In the genomic region with DNA sequence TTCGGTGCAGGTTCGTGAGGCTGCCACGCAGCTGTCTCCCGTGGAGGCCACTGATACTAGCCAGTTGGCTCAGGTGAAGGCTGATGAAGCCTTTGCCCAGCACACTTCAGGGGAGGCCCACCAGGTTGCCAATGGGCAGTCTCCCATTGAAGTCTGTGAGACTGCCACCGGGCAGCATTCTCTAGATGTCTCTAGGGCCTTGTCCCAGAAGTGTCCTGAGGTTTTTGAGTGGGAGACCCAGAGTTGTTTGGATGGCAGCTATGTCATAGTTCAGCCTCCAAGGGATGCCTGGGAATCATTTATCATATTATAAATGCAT, we compare ENCODE assay signal across 9 mouse cellular contexts. TPM values are rescaled to one million over a fixed set of nuclear protein-coding genes. Genes with fewer than 3 reads are reported as not detected.
A peak's percentile ranks its signal among the peaks of the same experiment; 100 is the strongest.
DNase-seq lines count a peak whose midpoint lies in the region; ATAC-seq and TF ChIP-seq lines count a peak whose summit lies in the region.
"Had no signal": no experiment of that assay in that cellular context is flagged by ENCODE, and none has a peak within 500 bp of the region (broad histone marks: within the 10 kb centered on the region; RNA-seq: fewer than 3 reads in every experiment).

No protein-coding gene starts in this region.

- TF ChIP-seq POLR2A in ES-Bruce4 (IDR thresholded peaks at IDR 0.05; ENCODE audit: insufficient read depth, low read length), result no peak
- TF ChIP-seq POLR2A in thymus, adult 2 months (IDR thresholded peaks at IDR 0.05; ENCODE audit: control insufficient read depth, extremely low read depth, insufficient read depth, low read length, poor library complexity), result no peak

- peak overlapping the region; percentile 42 for H3K4me3 ChIP-seq in heart, embryonic 11.5 days (ENCODE audit: low read depth, low read length)
- peak overlapping the region; percentile 63 for H3K4me3 ChIP-seq in ES-Bruce4 (ENCODE audit: low read depth, low read length)
- peak overlapping the region; percentile 63 for H3K4me3 ChIP-seq in hindbrain, embryonic 10.5 days
- peak overlapping the region; percentile 50; the same call in 1 of the 2 replicates for H3K4me3 ChIP-seq in liver, embryonic 16.5 days (ENCODE audit: low read depth, low read length)
- no peak overlapping the region for H3K4me3 ChIP-seq in thymus, adult 2 months (ENCODE audit: control insufficient read depth, insufficient read depth, low read length)

- no peak for DNase-seq in heart, adult 11 months
- no peak for DNase-seq in hindbrain, embryonic 10.5 days (ENCODE audit: low spot score)
- no peak for DNase-seq in thymus, postnatal 25 days
- DNase-seq in frontal cortex, adult 2 months (ENCODE audit: extremely low spot score in 1 of 2, low spot score in 1 of 2), result no peak
- DNase-seq in thymus, adult 2 months, result no peak

- TF ChIP-seq EP300 in ES-Bruce4 (IDR thresholded peaks at IDR 0.05; ENCODE audit: insufficient read depth, low read depth, low read length), result no peak

- peaks cover 38% of the 10 kb centered on the region for H3K27me3 ChIP-seq in heart, embryonic 11.5 days (ENCODE audit: control insufficient read depth, insufficient read depth, low read length)
- H3K27me3 ChIP-seq in ES-Bruce4 (ENCODE audit: control insufficient read depth, insufficient read depth, low read length, poor library complexity, severe bottlenecking), result peaks cover 4% of the 10 kb centered on the region; the same call in 1 of the 2 replicates
- peaks cover 55% of the 10 kb centered on the region for H3K27me3 ChIP-seq in hindbrain, embryonic 10.5 days (ENCODE audit: insufficient read depth, poor library complexity, severe bottlenecking)
- H3K27me3 ChIP-seq in liver, embryonic 16.5 days (ENCODE audit: control insufficient read depth, insufficient read depth, low read depth, low read length), result peaks cover 29% of the 10 kb centered on the region
- H3K27me3 ChIP-seq in thymus, adult 2 months (ENCODE audit: control insufficient read depth, insufficient read depth, low read length), result no peaks in the 10 kb centered on the region; the same call in 1 of the 2 replicates

- no peak overlapping the region for H3K27ac ChIP-seq in heart, embryonic 11.5 days (ENCODE audit: low read depth, low read length)
- no peak overlapping the region for H3K27ac ChIP-seq in ES-Bruce4 (ENCODE audit: insufficient read depth, low read length)
- peak overlapping the region; percentile 82 for H3K27ac ChIP-seq in hindbrain, embryonic 10.5 days
- no peak overlapping the region for H3K27ac ChIP-seq in liver, embryonic 16.5 days (ENCODE audit: low read length)
- H3K27ac ChIP-seq in thymus, adult 2 months (ENCODE audit: control insufficient read depth, insufficient read depth, low read length), result no peak overlapping the region
- H3K27ac ChIP-seq: macrophage had no signal

- H3K4me2 ChIP-seq in heart, embryonic 11.5 days, result peak overlapping the region; percentile 73
- peak overlapping the region; percentile 70 for H3K4me2 ChIP-seq in liver, embryonic 16.5 days (ENCODE audit: low read depth, low read length)

- 43% methylated on average over 5 of the region's 5 CpGs for WGBS in heart, embryonic 11.5 days (ENCODE audit: insufficient replicate concordance)
- WGBS in hindbrain, embryonic 10.5 days, result 48% methylated on average over 5 of the region's 5 CpGs
- WGBS in liver, embryonic 16.5 days (ENCODE audit: insufficient replicate concordance), result 43% methylated on average over 5 of the region's 5 CpGs
- 64% methylated on average over 5 of the region's 5 CpGs for WGBS in thymus, adult 2 months

- H3K4me1 ChIP-seq in heart, embryonic 11.5 days (ENCODE audit: control insufficient read depth, insufficient read depth, low read length), result 0 out of 2 replicates have a peak, but pooled peaks cover 4% of the 10 kb centered on the region
- peaks cover 5% of the 10 kb centered on the region for H3K4me1 ChIP-seq in ES-Bruce4 (ENCODE audit: control insufficient read depth, insufficient read depth, low read length)
- H3K4me1 ChIP-seq in hindbrain, embryonic 10.5 days (replicated peaks), result peaks cover 11% of the 10 kb centered on the region
- no peaks in the 10 kb centered on the region for H3K4me1 ChIP-seq in liver, embryonic 16.5 days (ENCODE audit: control insufficient read depth, low read depth, low read length)
- peaks cover 4% of the 10 kb centered on the region; the same call in 1 of the 2 replicates for H3K4me1 ChIP-seq in thymus, adult 2 months (replicated peaks; ENCODE audit: control insufficient read depth, insufficient read depth, low read length)

- no peak for TF ChIP-seq CTCF in ES-Bruce4 (IDR thresholded peaks at IDR 0.05; ENCODE audit: low read depth, low read length)
- no peak for TF ChIP-seq CTCF in thymus, adult 2 months (IDR thresholded peaks at IDR 0.05; ENCODE audit: borderline replicate concordance, control insufficient read depth, extremely low read depth, insufficient read depth, low read length, poor library complexity)

- H3K36me3 ChIP-seq in heart, embryonic 11.5 days (ENCODE audit: control insufficient read depth, insufficient read depth, low read length), result no peaks in the 10 kb centered on the region
- no peaks in the 10 kb centered on the region for H3K36me3 ChIP-seq in ES-Bruce4 (ENCODE audit: control insufficient read depth, insufficient read depth, low read length, poor library complexity, severe bottlenecking)
- H3K36me3 ChIP-seq in hindbrain, embryonic 10.5 days, result no peaks in the 10 kb centered on the region
- H3K36me3 ChIP-seq in liver, embryonic 16.5 days (ENCODE audit: control insufficient read depth, insufficient read depth), result no peaks in the 10 kb centered on the region
- H3K36me3 ChIP-seq in thymus, adult 2 months (ENCODE audit: control insufficient read depth, insufficient read depth, low read length), result no peaks in the 10 kb centered on the region

- ATAC-seq in heart, embryonic 11.5 days (replicated peaks; ENCODE audit: insufficient number of reproducible peaks, low FRiP score, low TSS enrichment), result no peak
- ATAC-seq in liver, embryonic 16.5 days (ENCODE audit: low read depth), result no peak

- H3K9ac ChIP-seq in heart, embryonic 11.5 days (ENCODE audit: low read depth, low read length), result no peak overlapping the region
- peak overlapping the region; percentile 76 for H3K9ac ChIP-seq in ES-Bruce4 (ENCODE audit: low read depth, poor library complexity, severe bottlenecking)
- H3K9ac ChIP-seq in liver, embryonic 16.5 days (ENCODE audit: low read depth, low read length), result 0 out of 2 replicates have a peak overlapping the region, but pooled peaks have one; percentile 36

- no peaks in the 10 kb centered on the region for H3K9me3 ChIP-seq in heart, embryonic 11.5 days (replicated peaks; ENCODE audit: control insufficient read depth, low read length)
- H3K9me3 ChIP-seq in ES-Bruce4 (replicated peaks; ENCODE audit: control insufficient read depth, insufficient read depth, low read length, poor library complexity, severe bottlenecking), result no peaks in the 10 kb centered on the region
- H3K9me3 ChIP-seq in hindbrain, embryonic 10.5 days, result no peaks in the 10 kb centered on the region
- H3K9me3 ChIP-seq in liver, embryonic 16.5 days (replicated peaks; ENCODE audit: control insufficient read depth, low read length), result no peaks in the 10 kb centered on the region

RNA-seq across cellular contexts. Expression of a gene that starts 1.6 kb away (rescaled TPM):
- polyA plus RNA-seq in heart, embryonic 11.5 days (2014; fragmentation: Nextera tagmentation; extraction: Ambion mirVana), result not detected in 2 replicates
- not detected in 2 replicates for polyA plus RNA-seq in ES-Bruce4 (2011; ENCODE audit: insufficient read depth, insufficient read length, low read depth, missing spikeins)
- polyA plus RNA-seq in hindbrain, embryonic 10.5 days (2016; fragmentation: Nextera tagmentation; extraction: Ambion mirVana), result not detected in 2 replicates
- polyA plus RNA-seq in liver, embryonic 16.5 days (2015; fragmentation: Nextera tagmentation; extraction: Ambion mirVana), result not detected in 2 replicates
- not detected in 2 replicates for polyA plus RNA-seq in frontal cortex, adult 2 months (2012; rRNA removed)
- not detected in 2 replicates for polyA plus RNA-seq in thymus, adult 2 months (2012; rRNA removed)
- polyA plus RNA-seq: macrophage had no signal

RNA-seq across cellular contexts. Expression of a gene that starts 2.2 kb away (rescaled TPM):
- polyA plus RNA-seq in heart, embryonic 11.5 days (2014; fragmentation: Nextera tagmentation; extraction: Ambion mirVana), result not detected in 2 replicates
- 2.3 and 4.0 TPM in 2 replicates for polyA plus RNA-seq in ES-Bruce4 (2011; ENCODE audit: insufficient read depth, insufficient read length, low read depth, missing spikeins)
- polyA plus RNA-seq in hindbrain, embryonic 10.5 days (2016; fragmentation: Nextera tagmentation; extraction: Ambion mirVana), result 0.20 TPM in 1 of 2 replicates, not detected in the other
- 0.05 and 0.08 TPM in 2 replicates for polyA plus RNA-seq in liver, embryonic 16.5 days (2015; fragmentation: Nextera tagmentation; extraction: Ambion mirVana)
- polyA plus RNA-seq in frontal cortex, adult 2 months (2012; rRNA removed), result 0.46 and 0.64 TPM in 2 replicates
- 2.2 and 2.3 TPM in 2 replicates for polyA plus RNA-seq in thymus, adult 2 months (2012; rRNA removed)
- polyA plus RNA-seq: macrophage had no signal

RNA-seq across cellular contexts. Expression of a gene that starts 9.4 kb away (rescaled TPM):
- polyA plus RNA-seq in heart, embryonic 11.5 days (2014; fragmentation: Nextera tagmentation; extraction: Ambion mirVana), result 102 and 110 TPM in 2 replicates
- 144 and 146 TPM in 2 replicates for polyA plus RNA-seq in ES-Bruce4 (2011; ENCODE audit: insufficient read depth, insufficient read length, low read depth, missing spikeins)
- polyA plus RNA-seq in hindbrain, embryonic 10.5 days (2016; fragmentation: Nextera tagmentation; extraction: Ambion mirVana), result 136 and 150 TPM in 2 replicates
- 33.3 and 34.9 TPM in 2 replicates for polyA plus RNA-seq in liver, embryonic 16.5 days (2015; fragmentation: Nextera tagmentation; extraction: Ambion mirVana)
- polyA plus RNA-seq in frontal cortex, adult 2 months (2012; rRNA removed), result 66.1 and 67.8 TPM in 2 replicates
- 25.8 and 26.3 TPM in 2 replicates for polyA plus RNA-seq in thymus, adult 2 months (2012; rRNA removed)

RNA-seq across cellular contexts. Expression of a gene that starts 59.2 kb away (rescaled TPM):
- polyA plus RNA-seq in heart, embryonic 11.5 days (2014; fragmentation: Nextera tagmentation; extraction: Ambion mirVana), result 1.6 and 2.0 TPM in 2 replicates
- polyA plus RNA-seq in ES-Bruce4 (2011; ENCODE audit: insufficient read depth, insufficient read length, low read depth, missing spikeins), result 16.1 and 18.2 TPM in 2 replicates
- polyA plus RNA-seq in hindbrain, embryonic 10.5 days (2016; fragmentation: Nextera tagmentation; extraction: Ambion mirVana), result 1.5 and 2.1 TPM in 2 replicates
- 6.7 and 6.8 TPM in 2 replicates for polyA plus RNA-seq in liver, embryonic 16.5 days (2015; fragmentation: Nextera tagmentation; extraction: Ambion mirVana)
- polyA plus RNA-seq in frontal cortex, adult 2 months (2012; rRNA removed), result 3.8 and 3.9 TPM in 2 replicates
- polyA plus RNA-seq in thymus, adult 2 months (2012; rRNA removed), result 21.1 and 22.4 TPM in 2 replicates
